Mouse (Mus musculus): ENCODE measurements at regions not wholly inside any gene's neighbourhood (a gene's known extent, or its start where the extent isn't known, plus 50 kb on each side); places are given as distances from the start of the nearest gene placed in this dataset.

- TF ChIP-seq CTCF (IDR thresholded peaks at IDR 0.05; ENCODE audit: control insufficient read depth, insufficient read depth, low read length): no peak
- no peak for TF ChIP-seq POLR2A (IDR thresholded peaks at IDR 0.05; ENCODE audit: borderline replicate concordance, control insufficient read depth, low read depth, low read length)
Measured at GRCm38 (mm10) chr17:85886237-85886636, 198.2 kb upstream of the Six2 start.
